ENCODE assay signal across 13 mouse cellular contexts in genomic region chr2:167805629-167806304, GRCm38 (mm10).
DNase-seq lines count a peak whose midpoint lies in the region; ATAC-seq lines count a peak whose summit lies in the region.
"Had no signal": no experiment of that assay in that cellular context is flagged by ENCODE, and none has a peak within 500 bp of the region (broad histone marks: within the 10 kb centered on the region; RNA-seq: fewer than 3 reads in every experiment).

No protein-coding gene starts in this region.

- H3K36me3 ChIP-seq in heart, embryonic 15.5 days: no peaks in the 10 kb centered on the region

- H3K9me3 ChIP-seq in heart, embryonic 15.5 days (replicated peaks): no peaks in the 10 kb centered on the region

- no peak overlapping the region for H3K4me3 ChIP-seq in heart, embryonic 15.5 days
- H3K4me3 ChIP-seq in brown adipose tissue, adult 24 weeks (ENCODE audit: insufficient read depth, low read depth, low read length): no peak overlapping the region
- H3K4me3 ChIP-seq: myocyte had no signal

- 64% methylated on average over 15 of the region's 15 CpGs for WGBS in heart, embryonic 15.5 days

- intact Hi-C loops in heart, postnatal 36 days (cut with DNase I): no loop called here
- intact Hi-C loops in left cerebral cortex, postnatal 10 days (cut with DNase I): no loop called here

- H3K27ac ChIP-seq in heart, embryonic 15.5 days: peak overlapping the region; percentile 56
- H3K27ac ChIP-seq in brown adipose tissue, adult 24 weeks (replicated peaks; ENCODE audit: low read depth, low read length): peak overlapping the region; percentile 59
- H3K27ac ChIP-seq: hindbrain, postnatal 0 days had no signal

- no peak for DNase-seq in heart, postnatal 36 days
- DNase-seq in kidney, postnatal 36 days: peak; percentile 87 to 90
- DNase-seq in left cerebral cortex, postnatal 10 days (ENCODE audit: extremely low spot score in 1 of 2, low spot score in 2 of 2): no peak
- no peak for DNase-seq in layer of hippocampus, adult 8-10 months (ENCODE audit: low spot score in 2 of 2)
- no peak for DNase-seq in urinary bladder, postnatal 10 days (ENCODE audit: low spot score)
- DNase-seq: cerebellum, adult 2 months; gastrocnemius, postnatal 14 days; lung, adult 18-20 months had no signal

- no peak overlapping the region for H3K9ac ChIP-seq in heart, embryonic 15.5 days

- H3K4me2 ChIP-seq in heart, embryonic 15.5 days: no peak overlapping the region

- no peaks in the 10 kb centered on the region for H3K27me3 ChIP-seq in heart, embryonic 15.5 days

- peaks cover 34% of the 10 kb centered on the region for H3K4me1 ChIP-seq in heart, embryonic 15.5 days (replicated peaks)
- no peaks in the 10 kb centered on the region; the same call in 1 of the 2 replicates for H3K4me1 ChIP-seq in brown adipose tissue, adult 24 weeks (ENCODE audit: control insufficient read depth, insufficient read depth, insufficient read length, low read length)

- ATAC-seq in heart, embryonic 15.5 days (replicated peaks; ENCODE audit: insufficient number of reproducible peaks, insufficient read depth, low FRiP score, low read depth): no peak
- peak; percentile 13; the same call in 1 of the 2 replicates for ATAC-seq in neutrophil, adult 5-6 weeks (ENCODE audit: extremely low read depth, insufficient number of reproducible peaks, low FRiP score, poor library complexity, severe bottlenecking)
- ATAC-seq: hindbrain, postnatal 0 days had no signal

Comparison
In these comparisons a context has a peak if more than half of its experiments do, and no peak if none do; other contexts are left out.
1. DNase-seq: peak in kidney, postnatal 36 days (2 of 2); none in heart, postnatal 36 days (0 of 2), left cerebral cortex, postnatal 10 days (0 of 2), layer of hippocampus, adult 8-10 months (0 of 2) and urinary bladder, postnatal 10 days (single experiment).